Mouse (Mus musculus): Measurements from ENCODE around the gene Ints14. TPM values are rescaled to one million over a fixed set of nuclear protein-coding genes. Genes with fewer than 3 reads are reported as not detected.
A peak's percentile ranks its signal among the peaks of the same experiment; 100 is the strongest.

Ints14 gene
- total and polyA plus RNA-seq, 2 experiments from 2014 or later = 34.6 to 37.5 TPM

- H3K36me3 ChIP-seq (ENCODE audit: insufficient read depth) = peaks cover 65% of the 10 kb centered on the region
- no peak overlapping the region for H3K4me3 ChIP-seq (ENCODE audit: low read depth, low read length)
- no peak overlapping the region for H3K4me2 ChIP-seq (ENCODE audit: low read depth)
- 48% methylated on average over 4 of the region's 4 CpGs for WGBS
- ATAC-seq = no peak
- no peaks in the 10 kb centered on the region for H3K9me3 ChIP-seq (ENCODE audit: low read length)
- no peak for TF ChIP-seq CTCF (IDR thresholded peaks at IDR 0.05; ENCODE audit: low read depth)
- no peak overlapping the region for H3K27ac ChIP-seq (ENCODE audit: low read depth, low read length)
- H3K9ac ChIP-seq = no peak overlapping the region
- no peaks in the 10 kb centered on the region for H3K27me3 ChIP-seq (ENCODE audit: insufficient read depth, low read length)
- H3K4me1 ChIP-seq (ENCODE audit: insufficient read depth) = no peaks in the 10 kb centered on the region
- no peak for DNase-seq
These were observed 40.8 kb downstream of the Ints14 start for GRCm38 (mm10) chr9:65001481-65001880.

DNA sequence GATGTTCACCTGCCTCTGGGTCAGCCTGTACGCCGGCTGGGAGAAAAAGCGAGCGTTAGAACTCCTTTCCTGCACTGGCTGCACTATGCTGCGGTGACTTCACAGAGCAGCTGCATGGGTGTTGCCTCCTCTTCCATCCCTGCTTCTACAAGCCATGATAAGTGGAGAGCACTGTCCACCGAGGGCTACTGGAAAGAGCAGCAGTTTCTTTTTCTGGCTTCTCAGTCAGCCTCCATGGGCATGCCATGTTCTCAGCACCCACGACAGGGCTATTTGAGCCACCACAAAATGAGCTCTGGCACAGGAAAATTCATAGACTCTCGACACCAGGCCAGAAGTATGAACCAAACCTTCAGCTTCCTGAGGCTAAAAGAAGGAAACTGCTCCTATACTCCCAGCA is 45.0 kb downstream of the Ints14 start:
- Histone ChIP-seq H3K4me3 (ENCODE audit: low read depth, low read length) (no peak overlapping the region), H3K9ac (no peak overlapping the region), H3K4me2 (ENCODE audit: low read depth) (no peak overlapping the region), H3K27ac (ENCODE audit: low read depth, low read length) (no peak overlapping the region), H3K27me3 (ENCODE audit: insufficient read depth, low read length) (no peaks in the 10 kb centered on the region), H3K4me1 (ENCODE audit: insufficient read depth) (no peaks in the 10 kb centered on the region), H3K36me3 (ENCODE audit: insufficient read depth) (peaks cover 54% of the 10 kb centered on the region), H3K9me3 (ENCODE audit: low read length) (no peaks in the 10 kb centered on the region)
- no peak for TF ChIP-seq CTCF (IDR thresholded peaks at IDR 0.05; ENCODE audit: low read depth)
- no peak for ATAC-seq
- WGBS = 98% methylated on average over 8 of the region's 8 CpGs
- no peak for DNase-seq

- Histone ChIP-seq H3K27ac (ENCODE audit: low read depth, low read length) (no peak overlapping the region), H3K4me3 (ENCODE audit: low read depth, low read length) (no peak overlapping the region), H3K4me2 (ENCODE audit: low read depth) (no peak overlapping the region), H3K4me1 (ENCODE audit: insufficient read depth) (no peaks in the 10 kb centered on the region), H3K27me3 (ENCODE audit: insufficient read depth, low read length) (no peaks in the 10 kb centered on the region), H3K9ac (no peak overlapping the region), H3K9me3 (ENCODE audit: low read length) (no peaks in the 10 kb centered on the region), H3K36me3 (ENCODE audit: insufficient read depth) (peaks cover 26% of the 10 kb centered on the region)
- WGBS = 85% methylated on average over 8 of the region's 8 CpGs
- no peak for TF ChIP-seq CTCF (IDR thresholded peaks at IDR 0.05; ENCODE audit: low read depth)
- DNase-seq (no peak), ATAC-seq (no peak)
These were observed 49.9 kb downstream of the Ints14 start for GRCm38 (mm10) chr9:65010632-65011031.

GRCm38 (mm10) chr9:65011304-65011703 is 50.6 kb downstream of the Ints14 start:
- no peak for ATAC-seq
- Histone ChIP-seq H3K4me1 (ENCODE audit: insufficient read depth) (peaks cover 5% of the 10 kb centered on the region), H3K9me3 (ENCODE audit: low read length) (no peaks in the 10 kb centered on the region), H3K4me2 (ENCODE audit: low read depth) (no peak overlapping the region), H3K36me3 (ENCODE audit: insufficient read depth) (peaks cover 19% of the 10 kb centered on the region), H3K27ac (ENCODE audit: low read depth, low read length) (no peak overlapping the region), H3K9ac (no peak overlapping the region), H3K27me3 (ENCODE audit: insufficient read depth, low read length) (no peaks in the 10 kb centered on the region), H3K4me3 (ENCODE audit: low read depth, low read length) (no peak overlapping the region)
- TF ChIP-seq CTCF (IDR thresholded peaks at IDR 0.05; ENCODE audit: low read depth) = peak; percentile 29; the same call in 1 of the 2 replicates
- WGBS = 57% methylated on average over 6 of the region's 6 CpGs
- DNase-seq = no peak

- DNase-seq (no peak), ATAC-seq (no peak)
- no peak for TF ChIP-seq CTCF (IDR thresholded peaks at IDR 0.05; ENCODE audit: low read depth)
- Histone ChIP-seq H3K27ac (ENCODE audit: low read depth, low read length) (peak overlapping the region; percentile 51; the same call in 1 of the 2 replicates), H3K4me3 (ENCODE audit: low read depth, low read length) (no peak overlapping the region), H3K4me1 (ENCODE audit: insufficient read depth) (peaks cover 35% of the 10 kb centered on the region), H3K4me2 (ENCODE audit: low read depth) (no peak overlapping the region), H3K27me3 (ENCODE audit: insufficient read depth, low read length) (no peaks in the 10 kb centered on the region), H3K9ac (no peak overlapping the region), H3K9me3 (ENCODE audit: low read length) (no peaks in the 10 kb centered on the region), H3K36me3 (ENCODE audit: insufficient read depth) (no peaks in the 10 kb centered on the region; the same call in 1 of the 2 replicates)
- WGBS = 50% methylated on average over 7 of the region's 7 CpGs
These were observed 54.9 kb downstream of the Ints14 start for GRCm38 (mm10) chr9:65015461-65016222.

DNA sequence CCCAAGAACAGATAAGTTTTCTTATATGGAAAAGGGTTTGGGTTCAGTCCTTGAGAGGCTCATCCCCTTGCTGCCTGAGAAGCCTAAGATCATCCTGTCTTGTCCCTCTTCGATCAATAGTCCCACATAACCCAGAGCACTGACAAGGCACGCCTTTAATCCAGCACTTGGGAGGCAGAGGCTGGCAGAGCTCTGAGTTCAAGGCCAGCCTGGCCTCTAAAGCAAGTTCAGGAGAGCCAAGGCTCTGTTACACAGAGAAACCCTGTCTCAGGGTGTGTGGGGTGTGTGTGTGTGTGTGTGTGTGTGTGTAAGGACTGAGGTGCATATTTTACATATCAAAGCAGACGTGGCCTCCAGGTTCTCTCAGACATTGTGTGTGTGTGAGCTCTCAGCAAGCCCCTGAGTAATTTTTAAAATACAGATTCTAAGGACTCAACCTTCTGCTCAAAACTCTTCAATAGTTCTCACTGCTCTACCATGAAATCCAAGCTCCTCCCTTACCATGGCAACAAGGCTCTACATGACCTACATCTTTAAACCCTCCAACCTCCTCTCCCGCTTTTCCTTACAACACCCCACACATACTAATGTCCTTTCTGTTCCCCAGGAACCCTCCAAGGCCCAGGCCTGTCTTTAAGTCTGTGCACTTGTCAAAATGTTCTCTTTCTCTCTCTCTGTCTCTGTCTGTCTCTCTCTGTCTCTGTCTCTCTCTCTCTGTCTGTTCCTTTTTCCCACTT is 55.7 kb downstream of the Ints14 start:
- ATAC-seq (peak; percentile 32), DNase-seq (no peak)
- Histone ChIP-seq H3K4me2 (ENCODE audit: low read depth) (0 out of 2 replicates have a peak overlapping the region, but pooled peaks have one; percentile 2), H3K4me1 (ENCODE audit: insufficient read depth) (peaks cover 35% of the 10 kb centered on the region), H3K36me3 (ENCODE audit: insufficient read depth) (no peaks in the 10 kb centered on the region), H3K4me3 (ENCODE audit: low read depth, low read length) (no peak overlapping the region), H3K27me3 (ENCODE audit: insufficient read depth, low read length) (no peaks in the 10 kb centered on the region), H3K27ac (ENCODE audit: low read depth, low read length) (peak overlapping the region; percentile 51), H3K9ac (no peak overlapping the region), H3K9me3 (ENCODE audit: low read length) (no peaks in the 10 kb centered on the region)
- 60% methylated on average over 4 of the region's 4 CpGs for WGBS
- no peak for TF ChIP-seq CTCF (IDR thresholded peaks at IDR 0.05; ENCODE audit: low read depth)
